Mouse (Mus musculus) ES-Bruce4 (cell line): ENCODE results near the gene Klhl24. TPM values are rescaled to one million over a fixed set of nuclear protein-coding genes. Genes with fewer than 3 reads are reported as not detected.

Experiments
- H3K27ac ChIP-seq: 2 replicates; pipeline ENCODE4 v1.5.1; 2012; ENCODE audit warnings: low read length, inconsistent platforms; ENCODE audit not compliant: insufficient read depth
- H3K27me3 ChIP-seq: 2 replicates; pipeline ENCODE4 v1.6.1; 2012; ENCODE audit warnings: mild to moderate bottlenecking, low read length, inconsistent platforms; ENCODE audit not compliant: control insufficient read depth, poor library complexity, insufficient read depth, severe bottlenecking
- H3K36me3 ChIP-seq: 2 replicates; pipeline ENCODE4 v1.6.1; 2012; ENCODE audit warnings: inconsistent platforms, mild to moderate bottlenecking, low read length, moderate library complexity; ENCODE audit not compliant: control insufficient read depth, poor library complexity, insufficient read depth, severe bottlenecking
- H3K4me1 ChIP-seq: one replicate; pipeline ENCODE4 v1.8.1; 2011; ENCODE audit warnings: low read length; ENCODE audit not compliant: control insufficient read depth, insufficient read depth
- H3K4me3 ChIP-seq: 2 replicates; pipeline ENCODE4 v1.5.1; 2011; ENCODE audit warnings: low read depth, mild to moderate bottlenecking, low read length
- H3K9ac ChIP-seq: 2 replicates; pipeline ENCODE4 v1.6.1; 2012; ENCODE audit warnings: low read depth, mild to moderate bottlenecking, inconsistent platforms; ENCODE audit not compliant: poor library complexity, severe bottlenecking
- H3K9me3 ChIP-seq: replicated peaks from 2 replicates; pipeline ENCODE4 v1.6.1; 2012; ENCODE audit warnings: mild to moderate bottlenecking, low read length, inconsistent platforms; ENCODE audit not compliant: control insufficient read depth, poor library complexity, insufficient read depth, severe bottlenecking
- CTCF ChIP-seq: IDR thresholded peaks from one replicate; pipeline ENCODE4 v1.8.1; 2011; ENCODE audit warnings: low read depth, low read length
- EP300 ChIP-seq: IDR thresholded peaks from 2 replicates; pipeline ENCODE4 v1.6.1; 2011; ENCODE audit warnings: low read depth, low read length; ENCODE audit not compliant: insufficient read depth
- POLR2A ChIP-seq: IDR thresholded peaks from one replicate; pipeline ENCODE4 v1.8.1; 2011; ENCODE audit warnings: low read length; ENCODE audit not compliant: insufficient read depth
- polyA plus RNA-seq: library from polyadenylated mRNA; stranded (reverse); fragments of >200 nt; gene quantifications from 2 replicates; pipeline ENCODE4 v1.2.4, GENCODE M21; 2011; ENCODE audit warnings: low read depth; ENCODE audit not compliant: missing spikeins, insufficient read depth, insufficient read length

Gene Klhl24
- polyA plus RNA-seq, 1 experiment = 113 TPM

GRCm38 (mm10) chr16:20085250-20085905, 12.0 kb upstream of the Klhl24 start:
- H3K36me3 ChIP-seq = no peaks in the 10 kb centered on the region
- no peaks in the 10 kb centered on the region for H3K9me3 ChIP-seq
- H3K27ac ChIP-seq = no peak overlapping the region
- TF ChIP-seq EP300 (no peak), CTCF (no peak), POLR2A (no peak)
- H3K4me3 ChIP-seq = no peak overlapping the region
- no peak overlapping the region for H3K9ac ChIP-seq
- no peaks in the 10 kb centered on the region for H3K27me3 ChIP-seq
- H3K4me1 ChIP-seq = no peaks in the 10 kb centered on the region

- H3K4me3 ChIP-seq = no peak overlapping the region
- H3K36me3 ChIP-seq = no peaks in the 10 kb centered on the region
- no peak overlapping the region for H3K9ac ChIP-seq
- H3K4me1 ChIP-seq = no peaks in the 10 kb centered on the region
- TF ChIP-seq POLR2A (no peak), CTCF (no peak), EP300 (no peak)
- no peaks in the 10 kb centered on the region for H3K9me3 ChIP-seq
- no peaks in the 10 kb centered on the region for H3K27me3 ChIP-seq
- no peak overlapping the region for H3K27ac ChIP-seq
Observed at GRCm38 (mm10) chr16:20086976-20087375, 10.4 kb upstream of the Klhl24 start.

GRCm38 (mm10) chr16:20089636-20090035, 7.7 kb upstream of the Klhl24 start:
- Histone ChIP-seq H3K27ac (no peak overlapping the region), H3K4me3 (no peak overlapping the region), H3K27me3 (no peaks in the 10 kb centered on the region), H3K9ac (no peak overlapping the region), H3K4me1 (no peaks in the 10 kb centered on the region), H3K9me3 (no peaks in the 10 kb centered on the region), H3K36me3 (no peaks in the 10 kb centered on the region)
- TF ChIP-seq CTCF = peak; percentile 4
- TF ChIP-seq EP300 = no peak
- no peak for TF ChIP-seq POLR2A

- no peak overlapping the region for H3K4me3 ChIP-seq
- H3K27me3 ChIP-seq = no peaks in the 10 kb centered on the region
- H3K9me3 ChIP-seq = no peaks in the 10 kb centered on the region
- H3K9ac ChIP-seq = no peak overlapping the region
- H3K27ac ChIP-seq = no peak overlapping the region
- no peaks in the 10 kb centered on the region for H3K4me1 ChIP-seq
- no peak for TF ChIP-seq CTCF
- TF ChIP-seq EP300 = no peak
- no peak for TF ChIP-seq POLR2A
- no peaks in the 10 kb centered on the region for H3K36me3 ChIP-seq
Observed at GRCm38 (mm10) chr16:20090921-20091575, 6.3 kb upstream of the Klhl24 start.

DNA sequence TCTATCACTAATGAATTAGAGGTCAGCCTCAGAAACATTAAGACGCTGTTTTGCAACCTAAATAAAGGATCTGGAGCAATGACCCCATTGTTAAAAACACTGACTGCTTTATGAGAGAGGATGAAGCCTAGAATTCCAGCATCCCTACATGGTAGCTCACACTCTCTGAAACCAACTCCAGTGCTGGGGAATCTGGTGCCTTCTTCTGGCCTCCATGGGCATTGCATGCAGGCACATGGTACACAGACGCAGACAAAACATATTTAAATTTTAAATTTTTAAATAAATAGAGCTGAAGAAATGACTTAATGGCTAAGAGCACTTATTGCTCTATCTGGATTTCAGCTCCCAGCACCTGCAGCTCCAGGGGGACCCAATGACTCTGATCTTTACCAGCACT, 1.4 kb upstream of the Klhl24 start:
- Histone ChIP-seq H3K9ac (no peak overlapping the region), H3K27ac (no peak overlapping the region), H3K4me1 (no peaks in the 10 kb centered on the region), H3K4me3 (no peak overlapping the region), H3K9me3 (no peaks in the 10 kb centered on the region), H3K27me3 (no peaks in the 10 kb centered on the region), H3K36me3 (no peaks in the 10 kb centered on the region)
- TF ChIP-seq POLR2A (no peak), EP300 (no peak), CTCF (peak; percentile 39)

DNA sequence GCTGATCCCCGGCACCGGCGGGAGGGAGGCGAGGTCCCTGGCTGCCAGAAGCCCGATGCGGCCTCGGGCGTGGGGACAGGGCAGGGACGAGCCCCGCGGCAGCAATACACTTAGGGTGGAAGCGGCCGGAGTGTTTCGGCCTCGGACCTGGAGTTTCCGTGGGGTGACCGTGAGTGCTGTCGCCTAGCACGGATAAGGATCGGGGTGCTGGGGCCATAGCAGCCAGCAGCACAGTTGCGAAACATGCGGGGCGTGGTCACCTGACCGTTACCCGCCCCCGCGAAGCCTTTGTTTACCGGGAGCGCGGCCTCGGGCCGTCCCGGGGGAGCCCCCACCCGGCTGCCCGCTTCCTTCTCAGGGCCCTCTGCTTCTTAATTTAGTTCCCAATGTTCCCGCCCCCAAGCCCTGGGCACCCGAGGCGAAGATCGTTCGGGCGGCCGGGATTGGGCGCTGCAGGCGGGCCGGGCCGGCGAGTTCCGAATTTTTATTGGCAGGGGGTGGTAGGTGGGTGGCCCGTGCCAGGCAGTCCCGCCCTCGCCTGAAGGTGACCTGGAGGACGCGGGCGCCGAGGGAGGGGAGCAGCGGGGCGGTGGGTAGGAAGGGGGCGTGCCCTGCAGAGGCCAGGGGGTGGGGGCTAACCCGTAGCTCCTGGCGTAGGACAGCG, 501 bp downstream of the Klhl24 start:
- peak overlapping the region; percentile 89 for H3K4me3 ChIP-seq
- H3K27me3 ChIP-seq = no peaks in the 10 kb centered on the region
- TF ChIP-seq EP300 = peak; percentile 53; the same call in 1 of the 2 replicates
- TF ChIP-seq POLR2A = peak; percentile 33
- TF ChIP-seq CTCF = no peak
- peak overlapping the region; percentile 39 for H3K27ac ChIP-seq
- peak overlapping the region; percentile 76 for H3K9ac ChIP-seq
- H3K9me3 ChIP-seq = peaks cover 5% of the 10 kb centered on the region
- no peaks in the 10 kb centered on the region for H3K4me1 ChIP-seq
- no peaks in the 10 kb centered on the region; the same call in 1 of the 2 replicates for H3K36me3 ChIP-seq
